Mouse (Mus musculus): Measurements from ENCODE around the gene Olfr492. TPM values are rescaled to one million over a fixed set of nuclear protein-coding genes. Genes with fewer than 3 reads are reported as not detected.

Gene Olfr492
- total RNA-seq (2014; fragmentation: Nextera tagmentation) (not detected in 2 replicates), total RNA-seq (2017) (not detected in 2 replicates)

- ATAC-seq (replicated peaks; ENCODE audit: low FRiP score, low TSS enrichment, poor library complexity, severe bottlenecking), result no peak
These were observed at the start of gene Olfr492 for GRCm38 (mm10) chr7:108323574-108323973. Olfr492 (minus strand) TSS chr7:108323674.

- no peak for ATAC-seq (replicated peaks; ENCODE audit: low FRiP score, low TSS enrichment, poor library complexity, severe bottlenecking)
These were observed 41.6 kb upstream of the Olfr492 start, which contains the start of gene Olfr494 for GRCm38 (mm10) chr7:108365035-108365434. Olfr494 (plus strand) TSS chr7:108365335.

- no peak for ATAC-seq (replicated peaks; ENCODE audit: low FRiP score, low TSS enrichment, poor library complexity, severe bottlenecking)
These were observed 23.4 kb upstream of the Olfr492 start, which contains the start of gene Olfr493 for GRCm38 (mm10) chr7:108346879-108347278. Olfr493 (minus strand) TSS chr7:108346979.

- ATAC-seq (replicated peaks; ENCODE audit: low FRiP score, low TSS enrichment, poor library complexity, severe bottlenecking), result no peak
These were observed 10.3 kb downstream of the Olfr492 start, which contains the start of gene Olfr491 for GRCm38 (mm10) chr7:108313151-108313550. Olfr491 (plus strand) TSS chr7:108313451.

- no peak for ATAC-seq (replicated peaks; ENCODE audit: low FRiP score, low TSS enrichment, poor library complexity, severe bottlenecking)
These were observed 34.6 kb downstream of the Olfr492 start, which contains the start of gene Olfr490 for GRCm38 (mm10) chr7:108288834-108289233. Olfr490 (minus strand) TSS chr7:108288934.

Other genes starting within 250 kb of the Olfr492 start
- not detected in 2 replicates for gene Olfr481, start 243.8 kb downstream of the Olfr492 start, total RNA-seq (2014; fragmentation: Nextera tagmentation)
- gene Olfr481, start 243.8 kb downstream of the Olfr492 start, total RNA-seq (2017), result not detected in 2 replicates
- not detected in 2 replicates for gene Olfr482, start 226.1 kb downstream of the Olfr492 start, total RNA-seq (2014; fragmentation: Nextera tagmentation)
- gene Olfr482, start 226.1 kb downstream of the Olfr492 start, total RNA-seq (2017), result not detected in 2 replicates
- not detected in 2 replicates for gene Olfr483, start 222.8 kb downstream of the Olfr492 start, total RNA-seq (2014; fragmentation: Nextera tagmentation)
- gene Olfr483, start 222.8 kb downstream of the Olfr492 start, total RNA-seq (2017), result not detected in 2 replicates
- not detected in 2 replicates for gene Olfr484, start 196.2 kb downstream of the Olfr492 start, total RNA-seq (2014; fragmentation: Nextera tagmentation)
- gene Olfr484, start 196.2 kb downstream of the Olfr492 start, total RNA-seq (2017), result not detected in 2 replicates
- gene Olfr485, start 163.8 kb downstream of the Olfr492 start, total RNA-seq (2014; fragmentation: Nextera tagmentation), result not detected in 2 replicates
- not detected in 2 replicates for gene Olfr485, start 163.8 kb downstream of the Olfr492 start, total RNA-seq (2017)
- not detected in 2 replicates for gene Olfr486, start 150.9 kb downstream of the Olfr492 start, total RNA-seq (2014; fragmentation: Nextera tagmentation)
- gene Olfr486, start 150.9 kb downstream of the Olfr492 start, total RNA-seq (2017), result not detected in 2 replicates
- not detected in 2 replicates for gene Olfr487, start 109.0 kb downstream of the Olfr492 start, total RNA-seq (2014; fragmentation: Nextera tagmentation)
- gene Olfr487, start 109.0 kb downstream of the Olfr492 start, total RNA-seq (2017), result not detected in 2 replicates
- gene Olfr488, start 65.3 kb downstream of the Olfr492 start, total RNA-seq (2014; fragmentation: Nextera tagmentation), result not detected in 2 replicates
- gene Olfr488, start 65.3 kb downstream of the Olfr492 start, total RNA-seq (2017), result not detected in 2 replicates
- not detected in 2 replicates for gene Olfr490, start 34.7 kb downstream of the Olfr492 start, total RNA-seq (2014; fragmentation: Nextera tagmentation)
- not detected in 2 replicates for gene Olfr490, start 34.7 kb downstream of the Olfr492 start, total RNA-seq (2017)
- not detected in 2 replicates for gene Olfr491, start 10.2 kb downstream of the Olfr492 start, total RNA-seq (2014; fragmentation: Nextera tagmentation)
- gene Olfr491, start 10.2 kb downstream of the Olfr492 start, total RNA-seq (2017), result not detected in 2 replicates
- gene Olfr493, start 23.3 kb upstream of the Olfr492 start, total RNA-seq (2014; fragmentation: Nextera tagmentation), result not detected in 2 replicates
- not detected in 2 replicates for gene Olfr493, start 23.3 kb upstream of the Olfr492 start, total RNA-seq (2017)
- gene Olfr494, start 41.7 kb upstream of the Olfr492 start, total RNA-seq (2014; fragmentation: Nextera tagmentation), result not detected in 2 replicates
- gene Olfr494, start 41.7 kb upstream of the Olfr492 start, total RNA-seq (2017), result not detected in 2 replicates
- not detected in 2 replicates for gene Olfr495, start 69.5 kb upstream of the Olfr492 start, total RNA-seq (2014; fragmentation: Nextera tagmentation)
- not detected in 2 replicates for gene Olfr495, start 69.5 kb upstream of the Olfr492 start, total RNA-seq (2017)
- not detected in 2 replicates for gene Olfr497, start 96.7 kb upstream of the Olfr492 start, total RNA-seq (2014; fragmentation: Nextera tagmentation)
- not detected in 2 replicates for gene Olfr497, start 96.7 kb upstream of the Olfr492 start, total RNA-seq (2017)
- not detected in 2 replicates for gene Olfr498, start 141.7 kb upstream of the Olfr492 start, total RNA-seq (2014; fragmentation: Nextera tagmentation)
- not detected in 2 replicates for gene Olfr498, start 141.7 kb upstream of the Olfr492 start, total RNA-seq (2017)
- not detected in 2 replicates for gene Olfr502, start 201.4 kb upstream of the Olfr492 start, total RNA-seq (2014; fragmentation: Nextera tagmentation)
- not detected in 2 replicates for gene Olfr502, start 201.4 kb upstream of the Olfr492 start, total RNA-seq (2017)
- gene Olfr503, start 220.9 kb upstream of the Olfr492 start, total RNA-seq (2014; fragmentation: Nextera tagmentation), result not detected in 2 replicates
- not detected in 2 replicates for gene Olfr503, start 220.9 kb upstream of the Olfr492 start, total RNA-seq (2017)
- gene Olfr504, start 242.1 kb upstream of the Olfr492 start, total RNA-seq (2014; fragmentation: Nextera tagmentation), result not detected in 2 replicates
- not detected in 2 replicates for gene Olfr504, start 242.1 kb upstream of the Olfr492 start, total RNA-seq (2017)